Mouse (Mus musculus) liver, embryonic 13.5 days (tissue): ENCODE results near the gene Prps1l3. TPM values are rescaled to one million over a fixed set of nuclear protein-coding genes. Genes with fewer than 3 reads are reported as not detected.
A peak's percentile ranks its signal among the peaks of the same experiment; 100 is the strongest.

Experiments
- ATAC-seq: fragments of 200-750 bp; cut with Nextera tagmentation; 2 replicates; pipeline ENCODE4 v1.8.0; 2017; ENCODE audit warnings: low read depth, mild to moderate bottlenecking, moderate number of reproducible peaks, moderate library complexity
- DNase-seq: peaks from one replicate; pipeline ENCODE4 v3.0.0; 2022
- H3K27ac ChIP-seq: fragments of 300-500 bp; sonication (generic); 2 replicates; pipeline ENCODE4 v1.5.1; 2015; ENCODE audit warnings: moderate library complexity, mild to moderate bottlenecking, inconsistent platforms
- H3K27me3 ChIP-seq: fragments of 300-500 bp; sonication (generic); 2 replicates; pipeline ENCODE4 v1.6.1; 2015; ENCODE audit warnings: mild to moderate bottlenecking, inconsistent platforms
- H3K36me3 ChIP-seq: fragments of 300-500 bp; sonication (generic); 2 replicates; pipeline ENCODE4 v1.6.1; 2015; ENCODE audit warnings: mild to moderate bottlenecking, inconsistent platforms
- H3K4me1 ChIP-seq: fragments of 300-500 bp; sonication (generic); replicated peaks from 2 replicates; pipeline ENCODE4 v1.6.1; 2015; ENCODE audit warnings: inconsistent platforms
- H3K4me2 ChIP-seq: fragments of 300-500 bp; sonication (generic); 2 replicates; pipeline ENCODE4 v1.6.1; 2015; ENCODE audit warnings: inconsistent platforms, mild to moderate bottlenecking, moderate library complexity
- H3K4me3 ChIP-seq: fragments of 300-500 bp; sonication (generic); replicated peaks from 2 replicates; pipeline ENCODE4 v1.5.1; 2015; ENCODE audit warnings: mild to moderate bottlenecking, inconsistent platforms
- H3K9ac ChIP-seq: fragments of 300-500 bp; sonication (generic); 2 replicates; pipeline ENCODE4 v1.6.1; 2015; ENCODE audit warnings: mild to moderate bottlenecking, inconsistent platforms
- H3K9me3 ChIP-seq: fragments of 300-500 bp; sonication (generic); replicated peaks from 2 replicates; pipeline ENCODE4 v1.6.1; 2016; ENCODE audit warnings: inconsistent platforms
- WGBS: fragments of 180-500 bp; shearing (Covaris S2); methylation state at CpG from one replicate; pipeline ENCODE4 v1.1.7; 2015; ENCODE audit not compliant: insufficient replicate concordance; 5-methylcytosine and 5-hydroxymethylcytosine counted together
- polyA plus RNA-seq: library from polyadenylated mRNA; unstranded; fragments of >200 nt; fragmentation: Nextera tagmentation; extraction: Ambion mirVana; gene quantifications from 2 replicates; pipeline ENCODE4 v1.2.1, GENCODE M21; 2015

Gene Prps1l3
- polyA plus RNA-seq, 1 experiment from 2014 or later = 45.9 TPM

DNA sequence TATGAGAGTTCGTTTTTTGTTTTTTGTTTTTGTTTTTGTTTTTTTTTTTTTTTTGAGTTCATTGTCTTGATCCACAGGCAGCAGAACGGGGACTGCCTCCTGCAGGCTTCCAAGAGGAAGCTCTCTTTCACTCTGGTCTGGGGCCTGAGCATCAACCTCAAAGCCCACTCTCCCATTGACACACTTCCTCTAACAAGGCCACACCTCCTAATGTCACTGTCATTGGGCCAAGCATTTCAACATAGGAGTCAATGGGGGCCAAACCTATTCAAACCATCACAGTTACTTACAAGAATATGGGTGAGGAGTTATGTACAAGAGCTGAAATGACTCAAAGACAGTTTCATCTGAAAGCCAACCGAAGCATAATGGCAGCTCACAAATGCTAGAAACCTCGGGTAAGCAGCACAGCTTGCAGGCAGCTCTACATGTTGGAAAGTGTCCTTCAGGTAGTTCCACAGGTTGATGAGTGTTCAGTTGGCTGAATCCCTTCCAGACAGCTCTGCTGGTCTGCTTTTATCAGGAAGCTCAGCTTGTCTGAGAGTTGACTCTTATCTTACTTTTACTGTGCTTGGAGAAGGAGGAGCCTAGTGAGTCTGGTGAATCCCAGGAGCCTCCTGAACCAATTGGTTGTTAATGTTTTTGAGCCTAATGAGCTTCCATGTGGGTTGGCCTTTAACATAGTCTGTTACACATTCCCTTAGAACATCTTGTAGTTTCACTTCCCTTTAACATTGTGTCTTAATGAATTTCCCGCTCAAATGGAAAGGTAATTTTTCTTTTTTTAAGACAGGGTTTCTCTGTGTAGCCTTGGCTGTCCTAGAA is 13.7 kb downstream of the Prps1l3 start:
- peaks cover 32% of the 10 kb centered on the region for H3K36me3 ChIP-seq
- H3K4me2 ChIP-seq = no peak overlapping the region

DNA sequence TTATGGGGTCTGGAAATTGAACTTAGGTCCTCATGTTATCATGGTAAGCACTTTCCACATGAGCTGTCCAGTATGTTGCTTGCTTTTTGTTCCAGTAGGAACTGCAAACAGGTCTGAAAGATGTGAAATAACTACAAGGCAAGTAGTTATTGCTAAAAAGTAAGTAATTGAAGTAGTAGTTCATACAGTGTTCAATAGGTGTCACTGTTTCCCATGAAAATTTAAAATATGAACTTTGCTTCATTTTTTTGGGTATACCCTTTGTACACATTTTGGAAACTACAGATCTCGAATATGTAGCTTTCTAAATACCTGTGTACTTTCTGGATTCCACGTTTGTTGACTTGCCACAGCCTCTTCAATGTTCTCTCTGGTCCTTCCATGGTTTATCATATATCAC is 28.4 kb downstream of the Prps1l3 start:
- Histone ChIP-seq H3K4me2 (no peak overlapping the region), H3K36me3 (no peaks in the 10 kb centered on the region), H3K4me3 (no peak overlapping the region), H3K27me3 (no peaks in the 10 kb centered on the region), H3K9ac (no peak overlapping the region), H3K9me3 (no peaks in the 10 kb centered on the region), H3K27ac (no peak overlapping the region), H3K4me1 (no peaks in the 10 kb centered on the region)
- WGBS = 34% methylated on average over 2 of the region's 2 CpGs
- ATAC-seq (no peak), DNase-seq (no peak)

More for the DNA sequence above, 13.7 kb downstream of the Prps1l3 start:
- H3K4me1 ChIP-seq = peaks cover 13% of the 10 kb centered on the region
- WGBS = 61% methylated on average over 5 of the region's 5 CpGs
- no peaks in the 10 kb centered on the region for H3K27me3 ChIP-seq
- peak; percentile 77 for ATAC-seq
- no peak overlapping the region for H3K9ac ChIP-seq
- H3K27ac ChIP-seq = no peak overlapping the region
- no peaks in the 10 kb centered on the region for H3K9me3 ChIP-seq
- H3K4me3 ChIP-seq = no peak overlapping the region
- no peak for DNase-seq

DNA sequence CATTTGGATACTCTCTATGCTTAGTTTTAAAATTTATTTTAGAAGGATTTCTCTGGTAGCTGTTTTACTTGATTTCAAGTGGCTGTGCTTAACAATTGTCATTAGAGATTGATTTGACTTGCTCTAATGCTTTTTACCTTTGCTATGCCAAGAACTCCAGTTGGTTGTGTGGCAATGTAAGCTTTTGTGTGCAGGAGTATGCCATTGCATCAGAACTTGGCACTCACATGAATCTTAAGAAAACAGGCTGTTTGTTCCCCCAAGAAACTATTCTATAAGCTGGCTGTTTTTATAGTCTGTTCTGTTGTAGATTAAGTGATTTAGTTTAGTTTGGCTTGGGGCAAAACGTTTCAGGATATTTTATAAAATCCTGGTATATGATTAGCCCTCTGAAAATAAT is 45.2 kb downstream of the Prps1l3 start:
- H3K4me3 ChIP-seq = no peak overlapping the region
- H3K4me1 ChIP-seq = no peaks in the 10 kb centered on the region
- whole genome bisulfite sequencing = 45% methylated on average over 1 of the region's 1 CpGs
- H3K27ac ChIP-seq = no peak overlapping the region
- no peaks in the 10 kb centered on the region for H3K9me3 ChIP-seq
- no peak for ATAC-seq
- no peak overlapping the region for H3K9ac ChIP-seq
- no peak for DNase-seq
- H3K4me2 ChIP-seq = no peak overlapping the region
- no peaks in the 10 kb centered on the region for H3K27me3 ChIP-seq
- H3K36me3 ChIP-seq = no peaks in the 10 kb centered on the region

DNA sequence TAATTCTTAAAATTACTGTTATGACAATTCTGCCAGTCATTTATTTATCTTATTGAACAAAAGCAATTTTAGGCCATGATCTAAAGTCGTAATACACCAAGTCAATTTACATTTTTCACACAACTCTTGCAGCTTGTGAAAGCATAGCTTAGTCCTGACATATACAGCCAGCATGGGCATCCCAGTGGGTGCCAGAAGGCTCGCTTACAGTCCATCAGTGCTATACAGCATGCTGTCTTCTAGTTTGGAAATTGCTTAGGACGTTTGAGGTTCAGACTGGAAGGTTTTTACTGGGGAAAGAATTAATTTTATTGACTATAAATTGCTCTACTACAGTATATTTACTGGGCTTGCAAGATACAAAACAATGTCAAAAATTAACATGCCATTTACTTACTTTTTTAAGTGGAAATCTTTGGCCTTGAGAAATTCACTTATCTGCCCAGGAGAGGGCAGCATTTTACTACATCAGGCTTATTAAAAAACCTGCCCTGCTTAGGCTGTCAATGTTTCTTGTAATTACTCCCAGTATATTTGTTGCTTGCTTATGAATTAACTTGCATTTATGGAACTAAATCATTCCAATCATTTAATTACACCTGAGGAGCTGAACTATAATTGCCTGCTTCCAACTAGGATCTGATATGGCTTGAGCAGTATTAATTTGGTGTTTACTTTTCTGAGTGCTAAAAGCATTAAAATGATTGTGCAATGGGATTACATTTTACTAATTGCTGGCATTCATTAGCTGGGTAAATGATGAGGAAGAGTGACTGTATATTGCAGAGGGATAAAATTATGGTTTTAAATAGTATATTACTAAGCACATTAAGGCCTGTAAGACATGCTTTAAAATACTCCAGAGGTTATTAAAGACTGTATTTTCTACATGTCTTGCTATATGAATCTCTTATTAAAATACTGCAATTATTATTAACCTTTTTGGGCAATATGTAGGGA is 51.2 kb downstream of the Prps1l3 start:
- H3K4me1 ChIP-seq = no peaks in the 10 kb centered on the region
- 34% methylated on average over 3 of the region's 3 CpGs for WGBS
- no peak for ATAC-seq

DNA sequence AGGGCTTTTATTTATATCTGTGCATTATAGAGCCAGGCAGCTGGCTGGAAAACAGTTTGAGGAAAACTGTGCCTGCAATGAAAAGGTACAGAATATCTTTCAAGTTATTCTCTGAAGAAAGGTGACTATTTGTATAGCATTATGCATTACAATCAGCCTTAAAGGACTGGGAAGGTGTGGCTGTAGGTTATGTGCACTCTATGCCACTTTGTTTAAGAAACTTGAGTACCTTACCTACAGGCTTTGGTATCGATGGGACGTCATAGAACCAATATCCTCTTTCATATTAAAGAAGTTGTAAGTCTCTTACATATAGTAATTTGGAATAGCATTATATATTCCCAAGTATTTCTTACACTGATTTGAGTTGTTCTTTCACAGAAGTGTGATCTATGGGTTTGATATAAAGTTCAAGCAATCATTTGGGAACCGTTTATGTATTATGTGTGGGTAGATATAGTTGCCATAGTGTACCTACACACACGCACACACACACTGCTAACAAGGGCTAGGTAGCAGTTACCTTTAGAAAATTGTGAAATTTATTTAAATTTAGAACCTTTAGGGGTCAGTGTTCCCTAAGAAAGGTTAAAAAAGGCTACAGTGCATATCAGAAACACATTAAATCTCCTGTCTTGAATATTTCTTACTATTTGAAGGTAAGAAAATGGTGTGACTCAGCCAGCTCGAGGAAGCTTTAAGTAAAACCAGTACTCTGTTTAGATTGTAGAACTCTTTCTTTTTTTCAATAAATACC is 55.3 kb downstream of the Prps1l3 start:
- no peak overlapping the region for H3K4me3 ChIP-seq
- DNase-seq = no peak
- no peak overlapping the region for H3K27ac ChIP-seq
- H3K4me1 ChIP-seq = no peaks in the 10 kb centered on the region
- H3K9me3 ChIP-seq = no peaks in the 10 kb centered on the region
- no peaks in the 10 kb centered on the region for H3K27me3 ChIP-seq
- H3K9ac ChIP-seq = no peak overlapping the region
- H3K36me3 ChIP-seq = no peaks in the 10 kb centered on the region
- 68% methylated on average over 5 of the region's 5 CpGs for WGBS
- no peak overlapping the region for H3K4me2 ChIP-seq
- ATAC-seq = no peak

More for the DNA sequence above, 51.2 kb downstream of the Prps1l3 start:
- Histone ChIP-seq H3K27me3 (no peaks in the 10 kb centered on the region), H3K4me2 (no peak overlapping the region), H3K9ac (no peak overlapping the region), H3K27ac (no peak overlapping the region), H3K36me3 (no peaks in the 10 kb centered on the region), H3K9me3 (no peaks in the 10 kb centered on the region), H3K4me3 (no peak overlapping the region)
- DNase-seq = no peak

Other genes with a start within 250 kb of the Prps1l3 start
- 25.5 and 33.6 TPM in 2 replicates for gene Slc25a21, start 32.9 kb upstream of the Prps1l3 start, polyA plus RNA-seq
- 4.2 and 4.8 TPM in 2 replicates for gene Mipol1, start within 50 bp of the Prps1l3 start, polyA plus RNA-seq